Mouse (Mus musculus): ENCODE data around the gene Rbms3. TPM values are rescaled to one million over a fixed set of nuclear protein-coding genes. Genes with fewer than 3 reads are reported as not detected.

The Rbms3 gene
- polyA plus RNA-seq, 1 experiment from 2014 or later, result 117 TPM

- peak overlapping the region; percentile 18; the same call in 1 of the 2 replicates for H3K27ac ChIP-seq (ENCODE audit: low read depth)
Measured at GRCm38 (mm10) chr9:116923151-116923550, 706.6 kb downstream of the Rbms3 start.

GRCm38 (mm10) chr9:116922561-116922960, 707.2 kb downstream of the Rbms3 start:
- H3K4me3 ChIP-seq (ENCODE audit: low read depth, low read length), result no peak overlapping the region
- H3K9ac ChIP-seq, result no peak overlapping the region
- ATAC-seq (ENCODE audit: insufficient read depth) (no peak), DNase-seq (no peak)
- H3K27me3 ChIP-seq (ENCODE audit: insufficient read depth, low read length), result no peaks in the 10 kb centered on the region
- peaks cover 9% of the 10 kb centered on the region; the same call in 1 of the 2 replicates for H3K36me3 ChIP-seq (ENCODE audit: insufficient read depth)
- no peak overlapping the region for H3K4me2 ChIP-seq
- no peak overlapping the region for H3K27ac ChIP-seq (ENCODE audit: low read depth)
- TF ChIP-seq CTCF (IDR thresholded peaks at IDR 0.05; ENCODE audit: low read depth), result no peak
- H3K9me3 ChIP-seq (ENCODE audit: low read depth, low read length), result no peaks in the 10 kb centered on the region
- WGBS, result 70% methylated on average over 3 of the region's 3 CpGs
- no peaks in the 10 kb centered on the region for H3K4me1 ChIP-seq (ENCODE audit: insufficient read depth)

More at GRCm38 (mm10) chr9:116923151-116923550, 706.6 kb downstream of the Rbms3 start:
- ATAC-seq (ENCODE audit: insufficient read depth) (no peak), DNase-seq (no peak)
- no peak overlapping the region for H3K9ac ChIP-seq
- no peaks in the 10 kb centered on the region for H3K27me3 ChIP-seq (ENCODE audit: insufficient read depth, low read length)
- TF ChIP-seq CTCF (IDR thresholded peaks at IDR 0.05; ENCODE audit: low read depth), result no peak
- H3K4me1 ChIP-seq (ENCODE audit: insufficient read depth), result no peaks in the 10 kb centered on the region
- peaks cover 9% of the 10 kb centered on the region; the same call in 1 of the 2 replicates for H3K36me3 ChIP-seq (ENCODE audit: insufficient read depth)
- H3K4me2 ChIP-seq, result no peak overlapping the region
- no peak overlapping the region for H3K4me3 ChIP-seq (ENCODE audit: low read depth, low read length)
- 83% methylated on average over 8 of the region's 8 CpGs for WGBS
- H3K9me3 ChIP-seq (ENCODE audit: low read depth, low read length), result no peaks in the 10 kb centered on the region

- TF ChIP-seq CTCF (IDR thresholded peaks at IDR 0.05; ENCODE audit: low read depth), result no peak
- Histone ChIP-seq H3K9me3 (ENCODE audit: low read depth, low read length) (no peaks in the 10 kb centered on the region), H3K36me3 (ENCODE audit: insufficient read depth) (no peaks in the 10 kb centered on the region), H3K9ac (no peak overlapping the region), H3K4me2 (no peak overlapping the region), H3K4me3 (ENCODE audit: low read depth, low read length) (no peak overlapping the region), H3K4me1 (ENCODE audit: insufficient read depth) (no peaks in the 10 kb centered on the region), H3K27ac (ENCODE audit: low read depth) (no peak overlapping the region), H3K27me3 (ENCODE audit: insufficient read depth, low read length) (no peaks in the 10 kb centered on the region)
- DNase-seq (peak; percentile 23), ATAC-seq (ENCODE audit: insufficient read depth) (peak; percentile 70; the same call in 1 of the 2 replicates)
- WGBS, result 47% methylated on average over 12 of the region's 12 CpGs
Measured at GRCm38 (mm10) chr9:116919441-116920019, 710.2 kb downstream of the Rbms3 start.

- no peak for TF ChIP-seq CTCF (IDR thresholded peaks at IDR 0.05; ENCODE audit: low read depth)
- H3K4me1 ChIP-seq (ENCODE audit: insufficient read depth), result 0 out of 2 replicates have a peak, but pooled peaks cover 10% of the 10 kb centered on the region
- DNase-seq (no peak), ATAC-seq (ENCODE audit: insufficient read depth) (no peak)
- H3K4me2 ChIP-seq, result no peak overlapping the region
- peak overlapping the region; percentile 79 for H3K27ac ChIP-seq (ENCODE audit: low read depth)
- H3K9me3 ChIP-seq (ENCODE audit: low read depth, low read length), result no peaks in the 10 kb centered on the region
- 13% methylated on average over 3 of the region's 3 CpGs for WGBS
- H3K27me3 ChIP-seq (ENCODE audit: insufficient read depth, low read length), result no peaks in the 10 kb centered on the region
- H3K4me3 ChIP-seq (ENCODE audit: low read depth, low read length), result no peak overlapping the region
- no peak overlapping the region for H3K9ac ChIP-seq
- no peaks in the 10 kb centered on the region for H3K36me3 ChIP-seq (ENCODE audit: insufficient read depth)
Measured at GRCm38 (mm10) chr9:116912493-116912847, 717.2 kb downstream of the Rbms3 start.

GRCm38 (mm10) chr9:116911781-116912492, 717.8 kb downstream of the Rbms3 start:
- WGBS, result 30% methylated on average over 2 of the region's 2 CpGs
- no peak overlapping the region for H3K4me2 ChIP-seq
- no peaks in the 10 kb centered on the region for H3K36me3 ChIP-seq (ENCODE audit: insufficient read depth)
- no peaks in the 10 kb centered on the region for H3K9me3 ChIP-seq (ENCODE audit: low read depth, low read length)
- DNase-seq (peak; percentile 64), ATAC-seq (ENCODE audit: insufficient read depth) (peak; percentile 63; the same call in 1 of the 2 replicates)
- H3K4me3 ChIP-seq (ENCODE audit: low read depth, low read length), result no peak overlapping the region
- no peak overlapping the region for H3K9ac ChIP-seq
- no peaks in the 10 kb centered on the region for H3K27me3 ChIP-seq (ENCODE audit: insufficient read depth, low read length)
- no peak for TF ChIP-seq CTCF (IDR thresholded peaks at IDR 0.05; ENCODE audit: low read depth)
- H3K4me1 ChIP-seq (ENCODE audit: insufficient read depth), result 0 out of 2 replicates have a peak, but pooled peaks cover 10% of the 10 kb centered on the region
- H3K27ac ChIP-seq (ENCODE audit: low read depth), result peak overlapping the region; percentile 79

- Histone ChIP-seq H3K36me3 (ENCODE audit: insufficient read depth) (no peaks in the 10 kb centered on the region), H3K9me3 (ENCODE audit: low read depth, low read length) (no peaks in the 10 kb centered on the region), H3K9ac (no peak overlapping the region), H3K4me3 (ENCODE audit: low read depth, low read length) (no peak overlapping the region), H3K4me1 (ENCODE audit: insufficient read depth) (0 out of 2 replicates have a peak, but pooled peaks cover 10% of the 10 kb centered on the region), H3K27ac (ENCODE audit: low read depth) (no peak overlapping the region; the same call in 1 of the 2 replicates), H3K27me3 (ENCODE audit: insufficient read depth, low read length) (no peaks in the 10 kb centered on the region), H3K4me2 (no peak overlapping the region)
- ATAC-seq (ENCODE audit: insufficient read depth) (no peak), DNase-seq (no peak)
- no peak for TF ChIP-seq CTCF (IDR thresholded peaks at IDR 0.05; ENCODE audit: low read depth)
- WGBS, result 58% methylated on average over 4 of the region's 4 CpGs
Measured at GRCm38 (mm10) chr9:116909511-116909910, 720.2 kb downstream of the Rbms3 start.

GRCm38 (mm10) chr9:116906955-116907354, 722.8 kb downstream of the Rbms3 start:
- Histone ChIP-seq H3K4me2 (no peak overlapping the region), H3K27me3 (ENCODE audit: insufficient read depth, low read length) (no peaks in the 10 kb centered on the region), H3K27ac (ENCODE audit: low read depth) (no peak overlapping the region), H3K4me1 (ENCODE audit: insufficient read depth) (peaks cover 5% of the 10 kb centered on the region; the same call in 1 of the 2 replicates), H3K36me3 (ENCODE audit: insufficient read depth) (no peaks in the 10 kb centered on the region), H3K4me3 (ENCODE audit: low read depth, low read length) (no peak overlapping the region), H3K9me3 (ENCODE audit: low read depth, low read length) (no peaks in the 10 kb centered on the region), H3K9ac (no peak overlapping the region)
- peak; percentile 56 for TF ChIP-seq CTCF (IDR thresholded peaks at IDR 0.05; ENCODE audit: low read depth)
- 54% methylated on average over 4 of the region's 4 CpGs for WGBS
- DNase-seq, result no peak
- ATAC-seq (ENCODE audit: insufficient read depth), result no peak

All from lung, embryonic 14.5 days (tissue).